Mouse (Mus musculus): Measurements from ENCODE around the gene Gm29582. TPM values are rescaled to one million over a fixed set of nuclear protein-coding genes. Genes with fewer than 3 reads are reported as not detected.

Gm29582 gene
- not detected for polyA plus RNA-seq (2017; shearing (Covaris generic))

GRCm38 (mm10) chrY:30738461-30738860 is at the start of gene Gm29582:
Gene Gm29582, minus strand, starts transcription at chrY:30738561.

Measured in effector memory CD4-positive, alpha-beta T cell, adult 5 months (primary cell).